Mouse (Mus musculus) forebrain, embryonic 10.5 days (tissue): Measurements from ENCODE around the gene Cenpo. TPM values are rescaled to one million over a fixed set of nuclear protein-coding genes. Genes with fewer than 3 reads are reported as not detected.

ENCODE experiments used
- DNase-seq: peaks from one replicate; pipeline ENCODE4 v3.0.0-alpha.2; 2017; ENCODE audit warnings: low spot score; ENCODE audit errors: extremely low spot score
- H3K27ac ChIP-seq: fragments of 300-500 bp; sonication (generic); 2 replicates; pipeline ENCODE4 v1.5.1; 2016; ENCODE audit warnings: mild to moderate bottlenecking
- H3K27me3 ChIP-seq: fragments of 300-500 bp; sonication (generic); 2 replicates; pipeline ENCODE4 v1.6.1; 2016; ENCODE audit warnings: mild to moderate bottlenecking; ENCODE audit not compliant: poor library complexity, severe bottlenecking
- H3K36me3 ChIP-seq: fragments of 300-500 bp; sonication (generic); replicated peaks from 2 replicates; pipeline ENCODE4 v1.6.1; 2016; ENCODE audit warnings: mild to moderate bottlenecking, moderate library complexity
- H3K4me1 ChIP-seq: fragments of 300-500 bp; sonication (generic); 2 replicates; pipeline ENCODE4 v1.6.1; 2016
- H3K4me3 ChIP-seq: fragments of 300-500 bp; sonication (generic); 2 replicates; pipeline ENCODE4 v1.5.1; 2016; ENCODE audit warnings: mild to moderate bottlenecking, moderate library complexity
- H3K9me3 ChIP-seq: fragments of 300-500 bp; sonication (generic); 2 replicates; pipeline ENCODE4 v1.6.1; 2016; ENCODE audit warnings: mild to moderate bottlenecking, moderate library complexity
- WGBS: fragments of 180-500 bp; shearing (Covaris S2); methylation state at CpG from one replicate; pipeline ENCODE4 v1.1.7; 2016; 5-methylcytosine and 5-hydroxymethylcytosine counted together
- polyA plus RNA-seq: library from polyadenylated mRNA; unstranded; fragments of >200 nt; fragmentation: Nextera tagmentation; extraction: Ambion mirVana; gene quantifications from 2 replicates; pipeline ENCODE4 v1.2.1, GENCODE M21; 2016

The Cenpo gene
- polyA plus RNA-seq, 1 experiment from 2014 or later: 20.6 TPM

GRCm38 (mm10) chr12:4158868-4159632 lies 75.0 kb downstream of the Cenpo start:
- 85% methylated on average over 7 of the region's 7 CpGs for WGBS
- Histone ChIP-seq H3K4me1 (peaks cover 24% of the 10 kb centered on the region), H3K4me3 (no peak overlapping the region), H3K9me3 (no peaks in the 10 kb centered on the region), H3K36me3 (no peaks in the 10 kb centered on the region), H3K27me3 (no peaks in the 10 kb centered on the region), H3K27ac (no peak overlapping the region)
- DNase-seq: no peak

- H3K4me3 ChIP-seq: no peak overlapping the region
- H3K36me3 ChIP-seq: no peaks in the 10 kb centered on the region
- no peaks in the 10 kb centered on the region for H3K27me3 ChIP-seq
- WGBS: 84% methylated on average over 3 of the region's 3 CpGs
- no peak for DNase-seq
- no peak overlapping the region for H3K27ac ChIP-seq
- peaks cover 24% of the 10 kb centered on the region for H3K4me1 ChIP-seq
- H3K9me3 ChIP-seq: no peaks in the 10 kb centered on the region
These were observed 75.9 kb downstream of the Cenpo start for GRCm38 (mm10) chr12:4158179-4158578.

GRCm38 (mm10) chr12:4157466-4157865 lies 76.6 kb downstream of the Cenpo start:
- no peak overlapping the region for H3K27ac ChIP-seq
- DNase-seq: no peak
- no peaks in the 10 kb centered on the region for H3K27me3 ChIP-seq
- H3K4me1 ChIP-seq: peaks cover 21% of the 10 kb centered on the region
- H3K9me3 ChIP-seq: no peaks in the 10 kb centered on the region
- 90% methylated on average over 2 of the region's 2 CpGs for WGBS
- H3K36me3 ChIP-seq: no peaks in the 10 kb centered on the region
- no peak overlapping the region for H3K4me3 ChIP-seq

GRCm38 (mm10) chr12:4151969-4152368 lies 82.1 kb downstream of the Cenpo start:
- H3K27me3 ChIP-seq: no peaks in the 10 kb centered on the region
- no peaks in the 10 kb centered on the region for H3K4me1 ChIP-seq
- no peak for DNase-seq
- no peaks in the 10 kb centered on the region for H3K36me3 ChIP-seq
- 73% methylated on average over 3 of the region's 3 CpGs for WGBS
- no peaks in the 10 kb centered on the region for H3K9me3 ChIP-seq
- H3K4me3 ChIP-seq: no peak overlapping the region
- H3K27ac ChIP-seq: no peak overlapping the region

- WGBS: 90% methylated on average over 2 of the region's 2 CpGs
- H3K27ac ChIP-seq: no peak overlapping the region
- no peak for DNase-seq
These were observed 83.2 kb downstream of the Cenpo start for GRCm38 (mm10) chr12:4150936-4151335.

More at GRCm38 (mm10) chr12:4150936-4151335, 83.2 kb downstream of the Cenpo start:
- Histone ChIP-seq H3K36me3 (no peaks in the 10 kb centered on the region), H3K27me3 (no peaks in the 10 kb centered on the region), H3K4me3 (no peak overlapping the region), H3K4me1 (no peaks in the 10 kb centered on the region), H3K9me3 (no peaks in the 10 kb centered on the region)

Other genes starting within 250 kb of the Cenpo start
- 7.7 and 8.7 TPM in 2 replicates for gene Efr3b, start 195.4 kb downstream of the Cenpo start, polyA plus RNA-seq
- gene Dnajc27, start 151.7 kb downstream of the Cenpo start, polyA plus RNA-seq: 11.8 and 12.1 TPM in 2 replicates
- gene Adcy3, start 101.2 kb downstream of the Cenpo start, polyA plus RNA-seq: 4.0 and 4.7 TPM in 2 replicates
- 6.5 and 6.6 TPM in 2 replicates for gene Ptrhd1, start 267 bp downstream of the Cenpo start, polyA plus RNA-seq
- gene Ncoa1, start 242.9 kb upstream of the Cenpo start, polyA plus RNA-seq: 2.8 and 3.0 TPM in 2 replicates